Mouse (Mus musculus) layer of hippocampus, postnatal 36 days (tissue): ENCODE measurements around the gene Trappc12. TPM values are rescaled to one million over a fixed set of nuclear protein-coding genes. Genes with fewer than 3 reads are reported as not detected.
"Not testable (repeated sequence)": the region's sequence is repeated elsewhere in the genome, so short reads cannot be mapped to it uniquely, and the experiment has no call there.

Source experiments
- DNase-seq, 2 experiments: peaks; one replicate each; pipeline ENCODE4 v3.0.0; 2022
- total RNA-seq, 2 experiments: library from RNA; stranded (reverse); gene quantifications; 2 replicates each; pipeline ENCODE4 v1.2.3; 2021

Trappc12 gene
- 10 to 100 TPM; 57.2 to 57.5 TPM for total RNA-seq

DNA sequence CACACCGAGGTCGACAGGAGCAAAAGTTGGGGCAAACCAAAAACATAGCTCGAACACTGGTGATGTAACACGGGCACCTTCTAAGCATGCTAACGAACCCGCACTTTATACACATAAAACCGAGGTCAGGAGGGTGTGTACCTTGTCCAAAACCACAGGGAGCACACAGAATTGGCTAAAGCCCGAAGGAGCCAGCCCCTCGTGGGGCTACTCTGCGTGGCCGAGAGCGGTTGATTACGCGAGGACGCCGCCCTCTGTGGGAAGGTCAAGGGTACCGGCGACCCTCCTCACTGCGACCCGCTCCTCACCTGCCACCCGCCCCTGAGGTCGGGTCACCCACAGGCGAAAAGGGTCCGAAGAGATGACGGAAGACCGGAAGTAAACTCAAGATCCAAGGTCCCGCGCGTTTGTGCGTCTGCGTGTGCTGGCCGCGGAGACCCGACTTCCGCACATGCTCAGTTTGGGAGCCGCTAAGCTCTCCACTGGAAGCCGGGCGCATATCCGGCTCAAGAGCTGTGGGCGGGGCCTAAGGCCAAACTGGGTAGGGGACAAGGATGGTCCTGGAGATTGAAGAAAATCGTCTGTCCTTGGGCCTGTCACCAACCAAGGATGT lies at the start of gene Trappc12:
Gene Trappc12, minus strand, starts transcription at position 452 of the 613 bp plus-strand sequence.
- peak; percentile 78 to 82 for DNase-seq

DNA sequence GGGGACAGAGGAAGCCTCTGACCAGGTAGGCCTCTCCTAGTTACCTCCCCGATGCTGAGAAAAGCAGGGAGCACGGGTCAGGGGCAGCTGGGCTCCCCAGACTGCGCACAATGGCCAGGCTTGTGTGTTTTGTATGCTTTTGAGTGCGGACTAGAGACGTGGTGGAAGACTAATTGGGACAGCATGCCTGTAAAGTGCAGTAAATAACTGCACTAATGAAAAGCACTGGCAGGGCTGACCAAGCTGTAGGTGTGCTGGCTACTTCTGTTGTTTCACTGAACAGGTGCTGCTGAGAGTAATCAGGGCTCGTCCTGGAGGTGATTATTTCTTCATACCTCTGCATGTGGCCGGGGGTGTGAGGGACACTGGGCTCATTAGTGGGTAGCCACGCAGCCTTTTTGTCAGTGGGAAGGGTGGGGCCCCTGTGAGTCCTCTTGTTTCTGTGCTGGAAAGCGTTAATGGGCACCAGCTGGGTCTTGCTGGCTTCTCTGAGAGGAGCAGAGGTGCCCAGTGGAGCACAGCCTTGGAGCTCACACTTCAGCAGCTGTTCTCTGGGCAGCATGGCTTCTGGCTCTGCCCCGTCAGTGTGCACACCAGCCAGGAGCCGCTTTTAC lies 49.6 kb upstream of the Trappc12 start:
- DNase-seq: no peak

DNA sequence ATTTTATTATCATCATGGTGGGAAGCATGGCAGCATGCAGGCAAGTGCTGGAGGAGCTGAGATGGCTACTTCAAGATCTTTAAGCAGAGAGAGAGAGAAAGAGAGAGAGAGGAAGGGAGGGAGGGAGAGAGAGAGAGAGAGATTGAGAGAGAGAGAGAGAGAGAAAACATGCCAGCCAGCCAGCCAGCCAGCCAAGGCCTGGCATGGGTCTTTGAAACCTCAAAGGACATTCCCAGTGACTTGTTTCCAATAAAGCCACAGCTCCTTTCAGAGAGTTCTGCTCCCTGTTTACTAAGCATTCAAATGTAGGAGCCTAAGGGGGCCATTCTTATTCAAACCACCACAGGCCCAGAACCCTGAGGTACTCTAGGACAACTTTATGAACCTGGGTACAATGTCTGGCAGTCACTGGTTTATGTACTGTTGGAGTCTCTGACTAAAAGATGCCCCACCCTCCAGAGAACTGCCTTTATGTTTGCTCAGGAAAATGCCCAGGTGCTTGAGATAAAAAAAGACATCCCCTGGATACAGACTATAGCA lies 46.7 kb upstream of the Trappc12 start:
- no peak for DNase-seq

DNA sequence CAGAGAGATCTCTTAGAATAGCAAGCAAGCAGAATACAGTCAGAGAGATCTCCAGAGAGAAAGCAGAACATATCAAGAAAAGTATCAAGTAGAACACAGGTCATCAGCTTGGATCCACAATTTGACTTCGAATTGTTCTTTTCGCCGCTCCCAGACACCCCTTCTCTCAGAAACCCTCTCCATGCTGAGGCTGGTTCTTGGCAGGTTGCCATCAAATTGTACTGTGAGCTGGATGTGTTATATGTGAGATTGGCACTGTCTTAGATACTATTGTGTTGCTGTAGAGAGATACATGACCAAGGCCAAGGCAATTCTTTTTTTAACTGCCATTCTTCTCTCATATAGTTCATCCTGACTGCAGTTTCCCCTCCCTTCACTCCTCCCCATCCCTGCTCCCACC lies 44.8 kb upstream of the Trappc12 start:
- no peak for DNase-seq

DNA sequence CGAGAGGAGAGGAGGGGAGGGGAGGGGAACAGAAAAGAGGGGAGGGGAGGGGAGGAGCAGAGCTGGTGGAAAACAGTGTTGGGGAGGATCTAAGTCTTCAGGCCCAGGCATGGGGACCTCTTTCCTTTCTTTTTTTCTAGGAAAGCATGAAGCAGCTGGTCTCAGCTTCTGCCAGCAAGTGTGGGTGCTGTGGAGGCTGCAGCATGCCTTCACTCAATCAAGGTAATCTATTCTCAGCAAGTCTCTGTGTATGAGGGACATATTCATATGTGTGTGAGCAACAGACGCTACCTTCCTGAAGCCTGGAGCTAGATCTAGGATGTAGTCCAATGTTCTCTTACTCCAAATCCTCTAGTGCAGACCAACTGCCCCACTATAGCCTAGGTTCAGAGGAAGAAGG lies 43.4 kb upstream of the Trappc12 start:
- no peak for DNase-seq

DNA sequence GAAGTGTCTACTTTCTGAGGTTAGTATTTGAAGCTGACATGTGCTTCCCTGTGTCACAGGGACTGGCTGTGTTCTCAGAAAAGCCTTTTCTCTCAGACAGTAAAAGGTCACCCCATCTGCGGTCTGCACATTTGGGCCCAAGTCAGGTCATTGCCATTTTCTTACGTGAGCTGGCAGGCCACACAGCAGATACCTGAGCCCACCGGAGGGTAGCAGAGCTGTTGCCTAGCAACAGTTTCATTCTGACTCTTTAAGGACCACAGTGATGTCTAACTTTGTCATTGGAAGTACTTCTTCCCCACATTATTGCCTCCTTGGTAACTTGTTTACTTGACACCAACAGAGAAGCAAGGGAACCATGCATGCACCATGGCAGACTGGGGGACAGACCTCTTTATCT lies 42.3 kb upstream of the Trappc12 start:
- no peak for DNase-seq

DNA sequence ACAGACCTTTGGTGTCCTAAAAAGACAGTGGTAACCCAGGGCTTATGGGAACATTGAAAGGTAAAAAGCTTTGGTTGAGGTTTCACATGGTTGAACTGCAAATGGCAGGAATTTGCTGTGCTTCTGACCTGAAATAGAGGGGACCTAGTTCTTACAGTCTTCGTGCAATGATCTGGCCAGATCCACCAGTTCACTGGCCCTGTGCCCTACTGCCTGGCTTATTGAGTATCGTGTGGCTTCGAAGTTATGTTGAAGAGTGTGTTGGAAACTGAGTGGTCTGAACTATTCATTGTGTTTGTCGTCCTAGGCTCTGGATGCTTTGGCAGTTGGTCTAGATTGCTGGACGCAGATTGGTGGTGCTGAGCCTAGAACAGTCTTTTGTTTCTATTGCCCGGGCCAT lies 36.0 kb upstream of the Trappc12 start:
- no peak for DNase-seq

DNA sequence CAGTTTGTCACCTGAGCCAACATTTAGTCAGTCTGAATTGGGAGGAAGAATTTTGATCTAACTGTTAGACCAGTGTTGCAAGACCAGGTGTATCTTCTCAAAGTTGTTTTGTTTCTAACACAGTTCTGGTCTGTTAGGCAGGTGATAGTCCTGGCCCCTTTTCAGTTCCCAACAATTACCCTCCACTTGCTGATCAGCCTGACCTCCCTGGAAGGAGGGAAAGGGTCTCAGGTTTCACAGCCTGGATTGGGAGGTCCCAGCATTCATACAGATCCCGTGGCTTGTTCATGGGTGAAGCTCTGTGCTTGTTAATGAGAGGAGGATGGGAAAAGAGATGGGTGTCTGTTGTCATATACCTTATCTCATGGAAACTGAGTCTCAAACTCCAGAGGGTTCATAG lies 35.0 kb upstream of the Trappc12 start:
- DNase-seq: no peak

DNA sequence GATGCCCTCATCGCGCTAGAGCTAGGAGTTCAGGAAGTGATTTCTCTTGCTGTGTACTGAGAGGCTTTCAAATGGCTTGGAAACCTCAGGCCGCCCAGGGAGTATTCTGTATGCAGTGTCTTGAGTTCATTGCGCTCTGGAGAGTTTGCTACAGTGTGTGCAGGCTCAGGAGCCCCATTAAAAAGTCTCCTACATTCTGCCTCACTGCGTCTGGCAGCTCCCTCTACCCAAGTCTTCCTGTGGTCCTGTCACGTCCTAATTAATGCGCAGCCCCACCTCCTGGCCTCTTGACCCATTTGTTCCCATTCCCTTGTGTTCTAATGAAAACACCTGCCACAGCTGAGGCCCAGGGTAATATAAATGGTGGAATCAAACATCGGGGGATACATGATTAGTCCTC lies 34.6 kb upstream of the Trappc12 start:
- DNase-seq: no peak

DNA sequence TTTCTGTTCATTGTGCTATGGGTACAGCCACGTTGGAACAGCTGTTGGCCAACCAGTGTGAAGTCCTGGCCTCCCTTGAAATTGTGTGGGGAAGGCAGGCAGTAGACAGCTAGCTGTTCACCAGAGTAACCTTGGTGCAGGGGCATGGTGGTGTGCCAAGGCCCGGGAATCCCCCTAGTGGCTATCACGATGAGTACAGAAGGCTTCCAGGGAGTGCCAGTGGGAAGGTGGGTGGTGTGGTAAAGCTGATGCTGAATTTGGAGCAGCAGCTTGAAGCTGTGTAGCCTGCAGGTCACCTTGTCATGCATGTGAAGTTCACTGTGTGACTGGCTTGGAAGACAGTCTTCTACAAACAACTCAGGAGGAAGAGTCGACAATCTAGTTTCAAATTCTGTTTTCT lies 34.1 kb upstream of the Trappc12 start:
- DNase-seq: no peak

DNA sequence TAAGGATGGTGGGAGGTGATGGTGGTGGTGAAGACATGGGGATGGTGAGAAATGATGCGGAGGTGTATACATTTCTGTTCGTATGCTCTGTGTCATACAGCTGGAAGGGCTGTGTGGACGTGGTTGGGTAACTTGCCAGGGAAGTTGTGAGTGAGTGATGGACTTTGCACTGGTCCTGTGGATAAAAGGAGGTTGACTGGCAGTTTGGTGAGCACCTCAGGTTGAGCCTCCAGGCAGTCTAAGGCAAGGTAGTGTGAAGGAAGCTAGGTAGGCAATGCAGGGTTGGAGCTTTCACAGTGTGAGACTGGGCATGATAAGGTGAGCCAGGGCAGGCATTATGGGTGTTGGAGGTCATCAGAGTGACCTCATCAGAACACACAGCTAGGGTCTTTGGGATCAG lies 32.4 kb upstream of the Trappc12 start:
- DNase-seq: no peak

DNA sequence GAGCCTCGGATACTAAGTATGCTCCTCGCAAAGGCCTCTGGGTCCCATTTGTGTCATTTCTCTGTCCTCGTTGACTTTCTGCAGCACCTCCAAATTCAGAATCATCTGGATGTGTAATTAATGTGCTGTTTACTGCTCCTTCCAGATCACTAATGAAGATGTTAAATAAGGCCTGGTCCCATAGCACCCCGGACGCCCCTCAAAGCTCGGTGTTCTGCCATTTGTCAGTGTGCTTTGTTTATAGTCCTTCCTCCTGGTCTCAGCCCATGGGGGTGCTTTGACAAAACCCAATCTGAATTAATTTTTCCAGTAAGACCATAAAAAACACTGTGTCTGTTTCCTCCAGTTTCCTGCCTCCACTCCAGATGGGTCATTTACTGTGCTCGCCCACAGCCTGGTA lies 29.9 kb upstream of the Trappc12 start:
- no peak for DNase-seq

DNA sequence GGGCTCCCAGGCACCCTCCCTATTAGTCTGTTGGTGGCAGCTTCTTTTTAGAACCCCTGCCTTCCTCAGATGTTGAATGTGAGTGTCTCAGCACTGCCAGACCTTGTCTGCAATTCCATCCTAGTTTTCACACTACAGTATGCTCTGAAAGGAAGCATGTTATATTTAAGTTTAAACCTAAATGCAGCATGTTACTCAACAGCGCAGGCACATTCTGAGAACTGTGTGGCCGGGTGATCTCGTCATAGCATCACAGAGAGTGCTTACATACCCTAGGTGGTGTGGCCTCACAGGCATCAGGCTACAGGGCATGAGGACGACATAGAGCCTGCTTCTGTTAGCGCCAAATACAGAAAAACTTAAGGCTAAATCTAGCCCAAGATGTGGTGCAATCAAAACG lies 25.4 kb upstream of the Trappc12 start:
- no peak for DNase-seq

DNA sequence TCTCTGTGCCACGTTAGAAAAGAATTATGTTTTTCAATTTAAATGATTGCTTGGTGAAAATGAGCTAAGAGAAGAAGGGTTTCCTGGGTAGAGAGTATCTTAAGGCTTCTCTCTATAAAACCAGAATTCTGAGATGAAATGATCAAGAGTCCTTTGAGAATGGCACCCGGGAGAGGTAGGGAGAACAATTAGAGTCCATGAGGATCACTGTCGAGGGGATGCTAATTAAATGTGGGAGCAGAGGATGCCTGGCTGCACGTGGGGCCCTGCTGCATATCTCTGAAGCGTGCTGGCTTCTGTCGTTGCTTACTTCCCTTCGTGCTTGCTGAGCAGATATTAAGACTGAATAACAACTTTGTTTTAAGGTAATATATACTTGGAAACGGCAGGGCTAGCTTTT lies 24.8 kb upstream of the Trappc12 start:
- no peak for DNase-seq

DNA sequence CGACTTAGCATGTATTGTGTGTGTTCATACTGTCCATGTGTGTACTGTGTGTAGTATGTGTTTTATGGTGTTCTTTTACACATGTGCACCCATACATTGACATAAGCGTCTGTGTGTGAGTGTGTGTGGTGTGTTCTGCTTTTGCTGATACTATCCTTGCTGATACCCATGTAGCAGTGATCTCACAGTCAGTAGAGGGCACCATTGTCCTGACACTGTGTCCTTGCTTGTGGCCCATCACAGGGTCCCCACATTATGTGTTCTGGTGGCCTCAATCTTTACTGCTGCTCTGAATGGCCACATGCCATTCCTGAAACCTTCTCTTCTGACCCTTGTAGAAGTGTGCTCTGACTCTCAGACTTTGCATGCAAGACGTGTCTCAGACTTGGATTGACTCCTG lies 23.5 kb upstream of the Trappc12 start:
- DNase-seq: no peak

DNA sequence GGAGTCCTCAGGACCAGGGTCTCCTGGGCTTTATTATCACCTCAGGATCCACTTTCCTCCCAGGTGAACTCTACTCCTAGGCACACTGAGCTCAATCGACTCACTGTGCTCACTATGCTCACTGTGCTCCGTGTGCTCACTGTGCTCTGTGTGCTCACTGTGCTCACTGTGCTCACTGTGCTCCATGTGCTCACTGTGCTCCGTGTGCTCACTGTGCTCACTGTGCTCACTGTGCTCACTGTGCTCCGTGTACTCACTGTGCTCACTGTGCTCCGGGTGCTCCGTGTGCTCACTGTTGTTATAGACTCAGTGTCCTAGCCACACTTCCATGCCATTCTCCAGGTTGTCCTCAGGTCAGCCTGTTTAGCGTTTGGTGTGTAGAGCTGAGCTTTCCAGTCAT lies 19.7 kb upstream of the Trappc12 start:
- no peak for DNase-seq

DNA sequence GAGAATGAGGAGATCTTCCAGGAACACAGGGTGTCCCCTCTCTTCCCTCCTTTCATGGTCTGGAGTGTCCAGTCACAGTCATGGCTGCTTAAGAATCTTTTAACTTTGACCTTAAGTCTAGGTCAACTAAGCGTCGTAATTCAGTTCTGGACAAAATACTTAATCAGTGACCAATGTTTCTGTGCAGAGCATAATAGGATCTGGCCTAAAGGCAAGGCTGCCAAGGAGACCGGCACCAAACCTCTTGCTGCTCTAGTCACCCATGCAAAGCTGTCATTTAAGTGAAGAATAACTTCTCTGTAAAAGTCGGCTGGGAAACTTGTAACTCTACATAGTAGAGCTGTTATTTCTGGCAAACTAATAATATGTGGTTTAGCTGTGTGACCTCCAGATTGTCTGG lies 5.7 kb upstream of the Trappc12 start:
- no peak for DNase-seq

DNA sequence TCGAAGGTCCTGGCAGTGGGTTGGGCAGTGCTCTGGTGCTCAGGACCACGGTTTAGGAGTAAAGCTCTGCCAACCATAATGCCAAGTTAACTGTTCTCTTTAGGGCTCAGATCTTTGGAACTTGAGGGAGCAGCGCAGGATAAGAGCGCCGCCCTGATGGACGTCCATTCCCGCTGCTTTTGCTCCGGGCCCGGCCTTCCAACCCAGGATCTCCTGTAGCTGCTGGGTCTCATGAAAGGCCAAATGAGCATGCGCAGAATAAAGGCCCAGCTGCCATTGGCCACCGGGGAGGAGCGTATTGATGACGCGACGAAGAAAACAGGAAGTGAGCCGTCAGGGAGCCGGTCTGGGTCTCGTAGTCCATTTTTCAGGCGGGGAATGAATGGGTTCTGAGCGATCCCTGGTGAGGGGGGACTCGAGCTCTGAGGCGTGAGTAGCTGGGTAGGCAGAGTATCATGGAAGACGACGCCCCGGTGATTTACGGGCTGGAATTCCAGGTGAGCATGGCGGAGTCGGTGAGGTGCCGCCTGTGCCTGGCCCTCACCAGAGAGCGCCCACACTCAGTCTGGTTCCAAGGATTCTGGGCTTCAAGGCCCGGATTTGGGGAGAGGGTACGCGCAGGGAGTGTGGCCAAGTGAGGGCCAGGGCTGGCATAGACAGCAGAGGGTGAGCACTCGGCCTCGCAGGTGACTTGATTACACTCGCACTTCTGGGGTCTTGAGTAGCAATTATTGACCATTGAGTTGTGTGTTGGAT lies 1.4 kb upstream of the Trappc12 start, which contains the start of gene Eipr1:
Gene Eipr1, plus strand, starts transcription at position 296 of the 756 bp plus-strand sequence.
- DNase-seq: peak; percentile 86 to 89

DNA sequence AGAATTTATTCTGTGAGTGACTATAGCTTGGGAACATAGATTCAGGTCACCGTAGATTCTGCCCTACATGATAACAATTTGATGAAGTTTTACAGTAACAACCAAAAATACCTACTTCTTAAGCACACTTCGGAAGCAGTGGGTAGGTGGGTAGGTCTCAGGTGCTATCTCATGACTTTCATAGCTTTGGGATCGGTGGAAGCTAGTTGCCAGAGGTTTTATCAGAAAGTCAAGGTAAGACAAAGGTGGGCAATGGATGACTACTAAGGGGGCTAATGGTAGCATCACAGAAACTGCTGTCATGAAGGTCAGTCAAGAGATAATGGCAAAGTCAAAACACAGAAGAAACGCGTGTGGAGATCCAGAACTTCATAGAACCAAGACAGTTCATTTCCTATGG lies 604 bp upstream of the Trappc12 start:
- no peak for DNase-seq

DNA sequence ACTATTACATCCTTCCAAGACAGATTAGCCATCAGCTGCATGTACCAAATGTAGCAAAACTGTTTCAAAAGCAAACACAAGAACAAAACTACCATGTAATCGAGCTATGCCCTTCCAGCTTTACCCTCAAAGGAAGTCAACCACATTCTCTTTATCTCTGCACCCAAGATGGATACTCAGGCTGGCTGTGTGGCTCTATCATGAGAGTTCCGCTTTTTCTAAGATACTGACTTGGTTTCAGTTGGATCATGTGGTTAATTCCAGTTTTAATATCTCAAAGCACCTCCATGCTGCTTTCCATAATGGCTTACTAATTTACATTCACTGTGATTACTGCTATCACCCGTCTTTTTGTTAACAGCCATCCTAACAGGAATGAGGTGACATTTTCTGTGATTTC lies 6.9 kb downstream of the Trappc12 start:
- DNase-seq: no peak

DNA sequence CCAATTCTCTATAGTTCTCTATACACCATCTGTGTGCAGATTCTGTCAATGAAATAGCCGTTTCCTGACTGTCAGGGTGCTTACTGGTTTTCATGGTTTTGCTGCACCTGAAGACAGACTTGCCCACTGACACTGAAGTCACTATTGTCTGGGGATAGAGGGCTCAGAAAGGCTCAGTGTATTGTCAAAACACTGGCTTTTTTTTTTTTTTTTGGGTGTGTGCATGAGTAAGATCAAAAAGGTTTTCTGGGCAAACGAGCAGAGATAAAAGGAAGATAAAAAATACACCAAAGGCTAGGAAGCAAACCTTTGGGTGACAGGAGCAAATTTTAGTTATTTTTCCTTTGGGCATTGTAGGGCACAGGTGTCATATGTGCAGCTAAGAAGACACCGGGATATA lies 15.0 kb downstream of the Trappc12 start:
- no peak for DNase-seq

DNA sequence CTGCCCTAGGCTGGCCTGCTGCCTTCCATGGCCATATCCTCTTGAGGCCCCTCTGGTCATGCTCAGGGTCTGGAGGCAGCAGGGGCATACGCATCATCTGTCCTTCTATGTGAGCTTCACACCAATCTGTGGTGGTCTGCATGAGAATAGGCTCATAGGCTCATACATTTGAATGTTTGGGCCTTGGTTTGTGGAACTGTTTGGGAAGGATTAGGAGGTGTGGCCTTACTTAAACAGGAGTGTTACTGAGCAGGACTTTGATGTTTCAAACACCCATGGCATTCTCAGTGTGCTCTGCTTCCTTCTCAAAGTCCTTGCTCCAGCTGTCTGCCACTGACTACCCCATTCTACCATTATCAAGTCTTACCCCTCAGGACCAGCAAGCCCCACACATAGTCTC lies 16.0 kb downstream of the Trappc12 start:
- no peak for DNase-seq

DNA sequence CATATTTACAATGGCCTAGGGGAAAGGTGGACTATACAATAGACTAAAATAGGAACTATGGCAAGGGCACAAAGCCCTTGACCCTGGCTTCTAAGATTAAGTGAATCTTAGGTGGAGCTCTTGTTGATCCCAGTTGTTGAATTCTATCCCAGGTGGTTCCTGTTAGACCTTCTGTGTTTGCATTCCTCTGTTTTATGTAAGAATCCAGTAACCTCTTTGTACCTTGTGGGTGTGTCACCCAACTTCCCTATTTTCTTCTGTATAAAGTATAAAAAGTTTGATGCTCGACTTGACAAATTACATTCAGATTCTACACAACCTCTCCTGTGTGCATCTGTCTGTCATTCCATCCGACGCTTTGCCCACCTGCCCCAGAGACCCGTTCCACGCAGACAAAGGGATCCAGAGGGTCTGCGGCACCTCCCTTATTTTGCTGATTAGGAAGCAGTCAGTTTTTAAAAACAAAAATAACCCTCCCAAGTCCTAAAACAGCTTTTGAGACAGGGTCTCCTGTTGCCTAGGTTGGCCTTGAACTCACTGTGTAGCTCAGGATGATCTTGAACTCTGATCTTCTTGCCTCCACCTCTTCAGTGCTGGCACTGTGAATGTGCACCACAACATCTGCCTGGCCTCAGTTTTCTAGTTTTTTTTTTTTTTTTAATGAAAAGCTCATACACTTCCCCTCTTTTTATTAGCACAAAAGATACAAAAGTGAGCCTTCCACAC lies 16.6 kb downstream of the Trappc12 start:
- not testable (repeated sequence) for DNase-seq
